Mouse (Mus musculus): ENCODE results near the gene Nr1h4. TPM values are rescaled to one million over a fixed set of nuclear protein-coding genes. Genes with fewer than 3 reads are reported as not detected.

The Nr1h4 gene
- polyA plus RNA-seq, 1 experiment, result 0.07 TPM

DNA sequence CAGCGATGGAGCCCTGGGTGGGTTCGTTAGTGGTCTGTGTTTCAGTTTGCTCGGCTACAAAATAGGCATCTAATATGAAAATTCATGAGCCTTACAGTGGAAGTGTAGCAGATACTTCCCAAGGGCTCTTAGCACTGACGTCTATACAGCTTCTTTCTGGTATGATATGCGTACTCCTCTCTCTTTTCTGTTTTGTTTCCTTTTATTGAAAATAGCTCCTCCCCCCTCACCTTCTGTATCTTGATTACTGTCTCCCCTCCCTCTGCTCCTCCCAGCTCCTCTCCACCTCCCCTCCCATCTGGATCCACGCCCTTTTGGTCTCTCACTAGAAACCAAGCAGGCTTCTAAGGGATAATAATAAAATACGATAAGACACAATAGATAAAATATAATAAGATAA is 37.8 kb downstream of the Nr1h4 start:
- no peak for DNase-seq (ENCODE audit: low read depth)
- TF ChIP-seq POLR2A (IDR thresholded peaks at IDR 0.05; ENCODE audit: borderline replicate concordance, extremely low read depth, insufficient read depth, insufficient read length, poor library complexity, severe bottlenecking) (no peak), CTCF (IDR thresholded peaks at IDR 0.05; ENCODE audit: borderline replicate concordance, extremely low read depth, insufficient read depth, insufficient read length) (no peak)

DNA sequence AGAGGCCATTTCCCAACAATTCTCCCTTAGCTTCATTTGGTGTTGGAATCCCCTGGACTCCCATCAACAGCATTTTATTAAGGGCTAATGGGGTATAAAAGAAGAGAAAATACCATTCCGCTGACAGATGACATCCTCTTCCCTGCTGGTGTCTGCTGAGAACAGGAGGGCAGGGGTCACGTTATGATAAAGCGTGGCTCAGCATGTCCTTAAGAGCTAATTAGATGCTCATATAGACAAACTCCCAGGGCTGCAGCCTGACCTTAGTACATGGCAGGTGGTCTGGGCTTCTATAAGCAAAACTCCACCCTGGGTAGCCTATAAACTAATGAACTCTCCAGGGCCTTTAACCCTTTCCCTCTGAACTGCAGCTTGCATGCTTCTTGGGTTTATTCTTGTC is 42.1 kb downstream of the Nr1h4 start:
- DNase-seq (ENCODE audit: low read depth), result peak; percentile 71
- TF ChIP-seq POLR2A (IDR thresholded peaks at IDR 0.05; ENCODE audit: borderline replicate concordance, extremely low read depth, insufficient read depth, insufficient read length, poor library complexity, severe bottlenecking), result no peak
- no peak for TF ChIP-seq CTCF (IDR thresholded peaks at IDR 0.05; ENCODE audit: borderline replicate concordance, extremely low read depth, insufficient read depth, insufficient read length)

DNA sequence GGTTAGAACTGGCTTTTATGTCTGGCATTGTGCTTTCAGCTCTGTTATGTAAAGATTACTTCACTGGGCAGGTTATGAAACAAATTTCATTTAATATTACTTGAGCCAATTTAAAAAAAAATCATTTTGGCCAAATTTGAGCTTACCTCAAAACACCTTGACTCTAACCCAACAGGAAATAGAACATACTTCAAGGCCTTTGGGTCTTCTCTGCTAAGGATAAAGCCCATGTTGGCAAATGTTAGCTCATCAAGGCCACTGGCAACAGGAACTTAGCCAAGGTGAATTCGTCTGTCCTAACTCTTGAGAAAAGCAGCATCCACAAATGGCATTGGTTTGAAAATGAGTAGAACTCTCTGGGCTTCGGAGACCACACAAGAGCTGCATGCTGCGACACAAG is 43.1 kb downstream of the Nr1h4 start:
- DNase-seq (ENCODE audit: low read depth), result no peak
- TF ChIP-seq CTCF (IDR thresholded peaks at IDR 0.05; ENCODE audit: borderline replicate concordance, extremely low read depth, insufficient read depth, insufficient read length) (no peak), POLR2A (IDR thresholded peaks at IDR 0.05; ENCODE audit: borderline replicate concordance, extremely low read depth, insufficient read depth, insufficient read length, poor library complexity, severe bottlenecking) (no peak)

DNA sequence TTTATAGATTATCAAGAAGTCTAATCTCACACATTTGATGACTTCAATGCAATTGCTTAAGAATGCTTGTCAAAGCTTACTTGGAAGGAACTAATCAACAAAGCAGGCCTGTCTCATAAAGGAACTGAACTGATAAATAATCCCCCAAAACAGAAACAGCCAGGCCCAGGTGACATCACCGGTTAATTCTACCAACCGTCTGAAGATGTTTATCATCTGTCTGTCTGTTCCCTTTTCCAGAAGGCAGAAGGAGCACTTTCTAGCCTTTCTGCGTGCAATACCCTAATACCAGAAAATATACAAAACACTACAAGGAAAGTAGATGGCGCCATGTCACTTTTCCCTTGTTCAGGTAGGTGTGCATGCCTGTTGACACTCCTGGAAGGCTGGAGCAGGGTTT is 43.9 kb downstream of the Nr1h4 start:
- DNase-seq (ENCODE audit: low read depth), result no peak
- TF ChIP-seq POLR2A (IDR thresholded peaks at IDR 0.05; ENCODE audit: borderline replicate concordance, extremely low read depth, insufficient read depth, insufficient read length, poor library complexity, severe bottlenecking), result no peak
- TF ChIP-seq CTCF (IDR thresholded peaks at IDR 0.05; ENCODE audit: borderline replicate concordance, extremely low read depth, insufficient read depth, insufficient read length), result no peak

DNA sequence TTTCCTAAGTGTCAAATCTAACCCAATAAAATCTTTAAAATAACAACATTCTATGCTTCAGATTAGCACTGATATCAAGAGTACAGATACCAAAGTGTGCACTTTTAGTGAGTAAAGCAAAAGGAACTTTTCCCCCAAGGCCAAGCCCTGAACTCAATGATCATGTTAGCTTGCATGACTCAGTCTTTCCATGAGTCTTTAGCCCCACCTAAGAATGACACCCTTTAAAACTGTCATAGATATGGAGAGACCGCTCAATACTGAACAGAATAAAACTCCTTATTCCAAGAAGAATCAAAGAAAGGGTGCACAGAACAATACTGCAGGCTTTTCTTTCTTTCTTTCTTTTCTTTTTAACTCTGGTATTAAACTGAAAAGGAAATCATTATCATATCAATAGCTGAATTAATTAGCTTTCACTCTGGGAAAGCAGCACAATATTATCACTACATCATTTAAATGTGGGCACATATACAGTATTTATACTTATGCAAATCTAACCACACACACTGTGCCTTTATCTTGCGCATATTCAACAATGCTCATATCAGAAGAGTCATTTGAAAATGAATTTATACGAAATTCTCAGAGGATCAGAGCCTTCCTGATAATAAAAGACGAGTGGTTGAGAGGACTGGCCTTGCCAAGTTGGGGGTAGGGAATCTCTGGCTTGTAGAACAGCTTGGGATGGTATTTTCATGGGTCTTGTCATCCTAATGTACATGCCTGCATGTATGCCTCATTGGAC is 46.2 kb downstream of the Nr1h4 start:
- TF ChIP-seq CTCF (IDR thresholded peaks at IDR 0.05; ENCODE audit: borderline replicate concordance, extremely low read depth, insufficient read depth, insufficient read length), result no peak
- no peak for TF ChIP-seq POLR2A (IDR thresholded peaks at IDR 0.05; ENCODE audit: borderline replicate concordance, extremely low read depth, insufficient read depth, insufficient read length, poor library complexity, severe bottlenecking)
- peak; percentile 77 for DNase-seq (ENCODE audit: low read depth)

DNA sequence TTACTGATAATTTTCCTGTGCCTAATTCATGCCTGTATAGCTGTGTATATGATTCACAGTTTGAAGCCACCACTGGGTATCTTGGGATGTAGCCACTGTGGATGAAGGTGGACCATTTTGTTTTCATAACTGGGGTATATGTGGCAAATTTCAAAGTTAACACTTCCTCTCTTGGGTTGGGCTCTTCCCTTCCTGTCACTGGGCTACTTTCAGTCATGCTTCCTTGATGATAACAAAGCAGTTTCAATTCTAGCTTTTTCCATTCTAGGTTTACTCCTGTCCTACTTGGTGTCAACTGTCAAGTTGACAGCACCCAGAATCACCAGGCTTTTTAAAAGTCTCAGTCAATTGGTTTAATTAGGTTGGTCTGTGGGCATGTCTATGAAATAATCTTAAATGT is 48.5 kb downstream of the Nr1h4 start:
- TF ChIP-seq POLR2A (IDR thresholded peaks at IDR 0.05; ENCODE audit: borderline replicate concordance, extremely low read depth, insufficient read depth, insufficient read length, poor library complexity, severe bottlenecking) (no peak), CTCF (IDR thresholded peaks at IDR 0.05; ENCODE audit: borderline replicate concordance, extremely low read depth, insufficient read depth, insufficient read length) (no peak)
- DNase-seq (ENCODE audit: low read depth), result no peak

DNA sequence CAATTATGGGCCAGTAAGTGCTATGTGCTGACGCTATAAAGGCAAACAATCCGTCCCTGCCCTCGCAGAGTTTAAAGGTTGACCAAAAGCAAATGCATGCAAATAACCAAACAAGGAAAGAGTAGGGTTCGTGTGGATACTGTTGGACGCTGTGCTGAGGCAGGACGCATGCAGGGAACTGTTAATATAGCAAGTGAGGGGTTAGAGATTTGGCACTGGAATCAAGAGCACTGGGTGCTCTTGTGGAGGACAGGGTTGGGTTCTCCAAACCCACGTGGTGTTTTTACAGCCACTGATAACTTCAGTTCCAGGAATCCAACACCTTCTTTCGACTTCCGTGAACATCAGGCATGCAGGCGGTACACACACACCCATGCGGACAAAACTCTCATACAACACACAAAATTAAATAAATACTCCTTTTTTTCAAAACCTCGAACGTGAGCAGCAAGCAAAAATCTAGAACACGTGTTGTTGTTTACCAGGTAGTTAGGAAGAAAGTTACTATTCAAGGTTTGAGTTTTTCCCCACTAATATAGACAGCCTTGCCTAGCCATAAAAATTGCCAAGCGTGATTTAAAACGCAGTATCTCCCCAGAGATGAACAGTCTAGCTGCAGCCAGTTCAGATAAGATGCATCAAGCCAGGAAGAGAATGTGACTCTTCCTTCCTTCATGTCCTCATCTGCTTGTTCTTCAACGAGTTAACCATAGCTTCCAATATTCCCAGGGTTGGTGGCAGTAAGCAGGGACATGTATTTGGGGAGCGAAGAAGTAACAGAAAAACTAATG is 49.4 kb downstream of the Nr1h4 start:
- no peak for DNase-seq (ENCODE audit: low read depth)
- TF ChIP-seq CTCF (IDR thresholded peaks at IDR 0.05; ENCODE audit: borderline replicate concordance, extremely low read depth, insufficient read depth, insufficient read length) (no peak), POLR2A (IDR thresholded peaks at IDR 0.05; ENCODE audit: borderline replicate concordance, extremely low read depth, insufficient read depth, insufficient read length, poor library complexity, severe bottlenecking) (no peak)

DNA sequence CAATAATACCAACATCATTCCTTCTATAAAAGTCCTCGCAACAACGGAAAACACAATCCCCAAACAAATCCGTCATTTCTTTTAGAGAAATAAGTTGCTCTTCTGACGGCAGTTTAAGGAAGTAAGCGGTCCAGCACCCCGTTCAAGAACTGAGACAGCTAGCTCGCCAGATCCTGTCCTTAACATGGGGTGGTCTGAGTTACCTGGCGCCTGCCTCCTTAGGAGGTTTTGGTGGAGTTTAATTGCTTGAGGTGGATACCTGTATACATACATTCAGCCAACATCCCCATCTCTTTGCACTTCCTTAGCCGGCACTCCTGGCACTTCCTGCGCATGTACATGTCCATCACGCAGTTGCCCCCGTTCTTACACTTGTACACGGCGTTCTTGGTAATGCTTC is 50.3 kb downstream of the Nr1h4 start:
- DNase-seq (ENCODE audit: low read depth), result no peak
- TF ChIP-seq CTCF (IDR thresholded peaks at IDR 0.05; ENCODE audit: borderline replicate concordance, extremely low read depth, insufficient read depth, insufficient read length), result no peak
- TF ChIP-seq POLR2A (IDR thresholded peaks at IDR 0.05; ENCODE audit: borderline replicate concordance, extremely low read depth, insufficient read depth, insufficient read length, poor library complexity, severe bottlenecking), result no peak

DNA sequence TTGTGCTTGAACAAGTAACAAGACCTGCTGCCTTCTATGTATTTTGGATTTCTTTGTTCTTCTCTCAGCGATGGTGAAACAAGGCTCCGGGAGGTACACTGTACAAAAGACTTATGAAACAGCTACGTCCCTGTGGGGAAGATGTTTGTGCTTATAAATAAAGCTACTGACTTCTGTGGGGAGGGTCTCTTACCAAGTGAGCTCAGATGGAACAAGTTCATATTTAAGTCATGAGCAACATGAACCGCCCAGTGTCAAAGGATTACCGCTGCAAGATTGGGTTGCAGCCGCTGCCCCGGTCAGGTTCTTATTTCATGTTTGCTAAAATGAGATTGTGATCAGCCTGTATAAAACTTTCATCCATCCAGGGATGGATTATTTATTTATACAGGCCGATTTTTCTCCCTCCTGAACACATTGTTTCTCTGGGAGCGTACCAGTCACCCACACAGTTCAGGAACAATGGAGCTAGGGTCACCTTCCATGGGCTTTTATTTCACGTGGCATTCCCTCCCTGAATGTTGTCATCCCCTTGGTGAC is 51.2 kb downstream of the Nr1h4 start:
- no peak for TF ChIP-seq CTCF (IDR thresholded peaks at IDR 0.05; ENCODE audit: borderline replicate concordance, extremely low read depth, insufficient read depth, insufficient read length)
- TF ChIP-seq POLR2A (IDR thresholded peaks at IDR 0.05; ENCODE audit: borderline replicate concordance, extremely low read depth, insufficient read depth, insufficient read length, poor library complexity, severe bottlenecking), result no peak
- peak; percentile 41 for DNase-seq (ENCODE audit: low read depth)

DNA sequence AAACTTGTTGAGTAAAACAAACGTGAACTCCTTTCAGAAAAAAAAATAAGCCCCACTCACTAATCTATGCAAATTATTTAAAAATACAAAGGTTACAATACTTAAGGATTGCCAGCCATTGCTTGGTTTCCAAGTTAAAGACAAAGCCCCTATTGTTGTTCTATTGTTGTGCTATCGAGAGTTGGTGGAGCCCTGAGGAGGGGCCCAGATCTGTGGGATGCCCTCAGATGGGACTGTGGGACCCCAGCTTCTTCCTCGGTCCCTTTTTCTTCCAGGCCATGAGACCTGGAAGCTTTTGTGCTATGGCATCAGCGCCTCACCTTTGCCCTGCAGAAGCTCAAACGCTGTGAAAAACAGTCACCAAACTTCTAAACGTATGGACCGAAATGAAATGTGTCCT is 51.7 kb downstream of the Nr1h4 start:
- no peak for DNase-seq (ENCODE audit: low read depth)

DNA sequence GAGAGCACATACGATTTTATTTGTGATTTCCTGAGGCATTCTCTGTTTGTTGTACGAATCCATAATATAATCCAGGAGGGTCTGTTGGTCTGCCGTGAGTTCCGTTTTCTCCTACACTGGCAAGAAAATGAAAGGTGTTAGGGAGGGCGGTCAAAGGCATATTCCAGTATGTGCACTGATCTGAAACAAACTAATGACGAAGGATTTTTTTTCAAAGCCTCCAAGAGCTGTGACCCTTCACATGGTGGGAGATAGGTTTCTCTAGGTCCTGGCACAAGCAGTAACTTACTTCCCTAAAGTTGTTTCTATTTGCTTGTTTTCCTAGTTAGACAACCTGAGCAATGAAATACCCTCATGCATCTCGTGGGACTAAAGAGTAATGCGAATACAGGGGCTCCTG is 54.6 kb downstream of the Nr1h4 start:
- no peak for TF ChIP-seq CTCF (IDR thresholded peaks at IDR 0.05; ENCODE audit: borderline replicate concordance, extremely low read depth, insufficient read depth, insufficient read length)
- TF ChIP-seq POLR2A (IDR thresholded peaks at IDR 0.05; ENCODE audit: borderline replicate concordance, extremely low read depth, insufficient read depth, insufficient read length, poor library complexity, severe bottlenecking), result no peak
- no peak for DNase-seq (ENCODE audit: low read depth)

More for the DNA sequence above, 51.7 kb downstream of the Nr1h4 start:
- no peak for TF ChIP-seq POLR2A (IDR thresholded peaks at IDR 0.05; ENCODE audit: borderline replicate concordance, extremely low read depth, insufficient read depth, insufficient read length, poor library complexity, severe bottlenecking)
